Mouse (Mus musculus): ENCODE measurements around the gene Gm12185. TPM values are rescaled to one million over a fixed set of nuclear protein-coding genes. Genes with fewer than 3 reads are reported as not detected.
A peak's percentile ranks its signal among the peaks of the same experiment; 100 is the strongest.

Gm12185 gene
- polyA plus RNA-seq, 1 experiment from 2014 or later = not detected

GRCm38 (mm10) chr11:48871201-48871772 is 120.7 kb downstream of the Gm12185 start, which contains the start of gene Irgm1:
Gene Irgm1 (minus strand): TSS chr11:48871683.
- H3K4me1 ChIP-seq = peaks cover 20% of the 10 kb centered on the region
- H3K4me2 ChIP-seq = peak within 1 kb of the TSS; percentile 69
- no peaks in the 10 kb centered on the region for H3K27me3 ChIP-seq
- peak within 1 kb of the TSS; percentile 72 for H3K27ac ChIP-seq
- 2% methylated on average over 19 of the region's 19 CpGs for WGBS
- peak; percentile 53 for ATAC-seq (ENCODE audit: insufficient number of reproducible peaks, low FRiP score, low TSS enrichment, low read depth)
- no peaks in the 10 kb centered on the region for H3K9me3 ChIP-seq
- no peaks in the 10 kb centered on the region for H3K36me3 ChIP-seq
- H3K4me3 ChIP-seq = peak within 1 kb of the TSS; percentile 48
- H3K9ac ChIP-seq = peak within 1 kb of the TSS; percentile 37

DNA sequence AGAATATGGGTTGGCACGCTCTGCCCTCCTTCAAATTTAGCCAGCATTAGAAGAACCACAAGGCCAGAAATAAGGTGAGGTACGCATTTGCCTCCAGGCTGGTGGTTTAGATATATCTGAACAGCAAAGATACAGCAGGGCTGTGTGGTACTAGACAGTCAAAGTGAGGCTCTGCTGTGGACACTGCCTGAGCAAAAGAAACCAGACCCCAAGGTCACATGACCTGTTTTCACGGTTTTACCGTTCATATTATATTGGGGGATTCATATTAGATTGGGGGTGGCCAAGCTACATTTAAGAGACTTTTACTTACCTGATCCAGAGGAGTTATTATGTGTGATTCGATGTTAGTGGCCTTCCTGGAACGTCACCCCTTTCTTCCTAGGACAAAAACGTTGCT is 121.2 kb downstream of the Gm12185 start:
- WGBS = 33% methylated on average over 7 of the region's 7 CpGs
- no peaks in the 10 kb centered on the region for H3K9me3 ChIP-seq
- peak overlapping the region; percentile 72 for H3K27ac ChIP-seq
- H3K9ac ChIP-seq = peak overlapping the region; percentile 37
- H3K36me3 ChIP-seq = no peaks in the 10 kb centered on the region
- peak overlapping the region; percentile 69 for H3K4me2 ChIP-seq
- no peaks in the 10 kb centered on the region for H3K27me3 ChIP-seq
- peaks cover 20% of the 10 kb centered on the region for H3K4me1 ChIP-seq
- peak overlapping the region; percentile 48 for H3K4me3 ChIP-seq
- no peak for ATAC-seq (ENCODE audit: insufficient number of reproducible peaks, low FRiP score, low TSS enrichment, low read depth)

GRCm38 (mm10) chr11:48869380-48870110 is 122.5 kb downstream of the Gm12185 start:
- H3K4me3 ChIP-seq = no peak overlapping the region; the same call in 1 of the 2 replicates
- H3K9me3 ChIP-seq = no peaks in the 10 kb centered on the region
- H3K27ac ChIP-seq = no peak overlapping the region
- 64% methylated on average over 7 of the region's 7 CpGs for WGBS
- H3K4me1 ChIP-seq = peaks cover 20% of the 10 kb centered on the region
- H3K9ac ChIP-seq = no peak overlapping the region
- no peaks in the 10 kb centered on the region for H3K27me3 ChIP-seq
- peak overlapping the region; percentile 69; the same call in 1 of the 2 replicates for H3K4me2 ChIP-seq
- ATAC-seq (ENCODE audit: insufficient number of reproducible peaks, low FRiP score, low TSS enrichment, low read depth) = no peak; the same call in 1 of the 2 replicates
- no peaks in the 10 kb centered on the region for H3K36me3 ChIP-seq

DNA sequence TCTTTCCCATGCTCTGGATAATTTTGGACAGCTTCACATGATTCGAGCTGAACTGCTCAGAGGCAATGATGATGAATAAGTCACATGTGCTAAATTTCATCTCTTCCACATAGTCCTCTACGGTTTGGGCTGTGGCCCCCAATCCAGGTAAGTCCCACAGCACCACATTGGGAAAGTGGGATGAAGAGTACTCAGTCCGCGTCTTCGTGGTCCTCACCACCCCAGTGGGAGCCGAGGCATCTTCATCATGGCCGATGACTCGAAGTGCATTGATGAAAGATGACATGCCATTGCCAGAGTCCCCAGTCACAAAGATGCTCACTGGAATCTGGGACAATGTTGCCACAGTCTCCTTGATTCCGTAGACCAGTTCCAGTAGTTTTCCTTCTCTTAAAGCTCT is 125.5 kb downstream of the Gm12185 start:
- H3K27ac ChIP-seq = no peak overlapping the region
- H3K4me1 ChIP-seq = peaks cover 8% of the 10 kb centered on the region
- no peaks in the 10 kb centered on the region for H3K9me3 ChIP-seq
- no peak overlapping the region for H3K4me2 ChIP-seq
- 93% methylated on average over 9 of the region's 9 CpGs for WGBS
- no peaks in the 10 kb centered on the region for H3K27me3 ChIP-seq
- no peaks in the 10 kb centered on the region for H3K36me3 ChIP-seq
- no peak overlapping the region for H3K4me3 ChIP-seq
- H3K9ac ChIP-seq = no peak overlapping the region
- ATAC-seq (ENCODE audit: insufficient number of reproducible peaks, low FRiP score, low TSS enrichment, low read depth) = no peak

GRCm38 (mm10) chr11:48863808-48864207 is 128.2 kb downstream of the Gm12185 start:
- ATAC-seq (ENCODE audit: insufficient number of reproducible peaks, low FRiP score, low TSS enrichment, low read depth) = no peak
- WGBS = 91% methylated on average over 3 of the region's 3 CpGs
- H3K9me3 ChIP-seq = no peaks in the 10 kb centered on the region
- H3K9ac ChIP-seq = no peak overlapping the region
- no peak overlapping the region for H3K4me2 ChIP-seq
- H3K27me3 ChIP-seq = peaks cover 11% of the 10 kb centered on the region
- no peaks in the 10 kb centered on the region for H3K36me3 ChIP-seq
- 0 out of 2 replicates have a peak, but pooled peaks cover 1% of the 10 kb centered on the region for H3K4me1 ChIP-seq
- H3K4me3 ChIP-seq = no peak overlapping the region
- no peak overlapping the region for H3K27ac ChIP-seq

DNA sequence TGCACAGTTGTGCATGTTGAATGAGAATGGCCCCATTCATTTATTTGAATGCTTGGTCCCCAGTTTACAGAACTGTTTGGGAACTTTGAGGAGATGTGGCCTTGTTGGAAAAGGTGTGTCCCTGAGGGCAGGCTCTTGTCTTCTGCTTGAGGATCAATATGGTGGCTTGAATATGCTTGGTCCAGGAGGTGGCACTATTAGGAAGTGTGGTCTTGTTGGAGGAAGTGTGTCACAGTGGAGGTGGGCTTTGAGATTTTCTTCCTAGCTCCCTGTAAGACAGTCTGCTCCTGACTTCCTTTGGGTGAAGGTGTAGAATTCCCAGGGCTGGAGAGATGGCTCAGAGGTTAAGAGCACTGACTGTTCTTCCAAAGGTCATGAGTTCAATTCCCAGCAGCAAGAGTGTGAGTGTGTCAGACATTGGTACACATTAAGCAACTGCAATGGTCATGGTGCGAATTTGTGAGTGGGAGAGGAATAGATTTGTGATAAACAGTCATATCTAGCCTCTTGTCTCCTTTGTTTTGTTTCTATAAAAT is 129.2 kb downstream of the Gm12185 start:
- H3K27ac ChIP-seq = no peak overlapping the region
- H3K36me3 ChIP-seq = no peaks in the 10 kb centered on the region
- H3K27me3 ChIP-seq = peaks cover 11% of the 10 kb centered on the region
- no peak overlapping the region for H3K9ac ChIP-seq
- peaks cover 10% of the 10 kb centered on the region for H3K4me1 ChIP-seq
- 78% methylated on average over 1 of the region's 1 CpGs for WGBS
- no peaks in the 10 kb centered on the region for H3K9me3 ChIP-seq
- H3K4me3 ChIP-seq = no peak overlapping the region
- no peak for ATAC-seq (ENCODE audit: insufficient number of reproducible peaks, low FRiP score, low TSS enrichment, low read depth)
- no peak overlapping the region for H3K4me2 ChIP-seq

GRCm38 (mm10) chr11:48859014-48859413 is 133.0 kb downstream of the Gm12185 start:
- under 1% methylated on average over 6 of the region's 6 CpGs for WGBS
- H3K4me3 ChIP-seq = peak overlapping the region; percentile 60; the same call in 1 of the 2 replicates

More at GRCm38 (mm10) chr11:48859014-48859413, 133.0 kb downstream of the Gm12185 start:
- no peak for ATAC-seq (ENCODE audit: insufficient number of reproducible peaks, low FRiP score, low TSS enrichment, low read depth)
- Histone ChIP-seq H3K36me3 (no peaks in the 10 kb centered on the region), H3K9ac (no peak overlapping the region), H3K4me2 (peak overlapping the region; percentile 64; the same call in 1 of the 2 replicates), H3K4me1 (peaks cover 28% of the 10 kb centered on the region), H3K27ac (no peak overlapping the region), H3K9me3 (no peaks in the 10 kb centered on the region), H3K27me3 (peaks cover 11% of the 10 kb centered on the region)

Other genes with a start within 250 kb of the Gm12185 start
- gene Rack1, start 191.9 kb downstream of the Gm12185 start, polyA plus RNA-seq (2015; fragmentation: Nextera tagmentation; extraction: Ambion mirVana) = 646 and 717 TPM in 2 replicates
- gene Trim41, start 174.9 kb downstream of the Gm12185 start, polyA plus RNA-seq (2015; fragmentation: Nextera tagmentation; extraction: Ambion mirVana) = 5.6 and 7.8 TPM in 2 replicates
- gene Trim7, start 166.1 kb downstream of the Gm12185 start, polyA plus RNA-seq (2015; fragmentation: Nextera tagmentation; extraction: Ambion mirVana) = 2.0 and 2.8 TPM in 2 replicates
- gene Gm12184, start 165.6 kb downstream of the Gm12185 start, polyA plus RNA-seq (2015; fragmentation: Nextera tagmentation; extraction: Ambion mirVana) = 2.0 and 3.0 TPM in 2 replicates
- 7.1 and 7.3 TPM in 2 replicates for gene Irgm1, start 120.5 kb downstream of the Gm12185 start, polyA plus RNA-seq (2015; fragmentation: Nextera tagmentation; extraction: Ambion mirVana)
- 0.33 and 0.36 TPM in 2 replicates for gene Gm5431, start 90.0 kb downstream of the Gm12185 start, polyA plus RNA-seq (2015; fragmentation: Nextera tagmentation; extraction: Ambion mirVana)
- 3.1 and 3.7 TPM in 2 replicates for gene Psme2b, start 46.0 kb downstream of the Gm12185 start, polyA plus RNA-seq (2015; fragmentation: Nextera tagmentation; extraction: Ambion mirVana)
- not detected in 2 replicates for gene Olfr56, start 13.3 kb downstream of the Gm12185 start, polyA plus RNA-seq (2015; fragmentation: Nextera tagmentation; extraction: Ambion mirVana)
- 0.64 and 0.66 TPM in 2 replicates for gene 9930111J21Rik1, start 12.8 kb downstream of the Gm12185 start, polyA plus RNA-seq (2015; fragmentation: Nextera tagmentation; extraction: Ambion mirVana)
- gene Tgtp1, start 1.9 kb upstream of the Gm12185 start, polyA plus RNA-seq (2015; fragmentation: Nextera tagmentation; extraction: Ambion mirVana) = 0.31 and 0.82 TPM in 2 replicates
- gene 9930111J21Rik2, start 59.0 kb upstream of the Gm12185 start, polyA plus RNA-seq (2015; fragmentation: Nextera tagmentation; extraction: Ambion mirVana) = 0.83 and 1.1 TPM in 2 replicates
- gene Tgtp2, start 72.0 kb upstream of the Gm12185 start, polyA plus RNA-seq (2015; fragmentation: Nextera tagmentation; extraction: Ambion mirVana) = 0.13 TPM in 1 of 2 replicates, not detected in the other
- 1.4 and 1.7 TPM in 2 replicates for gene Ifi47, start 84.4 kb upstream of the Gm12185 start, polyA plus RNA-seq (2015; fragmentation: Nextera tagmentation; extraction: Ambion mirVana)
- gene Olfr1396, start 122.6 kb upstream of the Gm12185 start, polyA plus RNA-seq (2015; fragmentation: Nextera tagmentation; extraction: Ambion mirVana) = not detected in 2 replicates
- gene Olfr1395, start 150.0 kb upstream of the Gm12185 start, polyA plus RNA-seq (2015; fragmentation: Nextera tagmentation; extraction: Ambion mirVana) = not detected in 2 replicates
- gene Olfr1394, start 162.2 kb upstream of the Gm12185 start, polyA plus RNA-seq (2015; fragmentation: Nextera tagmentation; extraction: Ambion mirVana) = not detected in 2 replicates
- 1.8 and 2.0 TPM in 2 replicates for gene Btnl9, start 194.9 kb upstream of the Gm12185 start, polyA plus RNA-seq (2015; fragmentation: Nextera tagmentation; extraction: Ambion mirVana)
- 33.8 and 36.9 TPM in 2 replicates for gene Zfp62, start 211.1 kb upstream of the Gm12185 start, polyA plus RNA-seq (2015; fragmentation: Nextera tagmentation; extraction: Ambion mirVana)